Mouse (Mus musculus) ES-E14 (cell line): ENCODE measurements around the gene Tmem128.

ENCODE experiments used
- HCFC1 ChIP-seq: IDR thresholded peaks from 2 replicates; pipeline ENCODE4 v1.6.1; 2012; ENCODE audit warnings: low read length, inconsistent platforms, borderline replicate concordance; ENCODE audit not compliant: insufficient read depth
- ZC3H11A ChIP-seq: IDR thresholded peaks from 2 replicates; pipeline ENCODE4 v1.6.1; 2012; ENCODE audit warnings: low read depth, mild to moderate bottlenecking, inconsistent platforms, low read length, borderline replicate concordance
- ZNF384 ChIP-seq: IDR thresholded peaks from 2 replicates; pipeline ENCODE4 v1.6.1; 2012; ENCODE audit warnings: low read depth, low read length, inconsistent platforms

DNA sequence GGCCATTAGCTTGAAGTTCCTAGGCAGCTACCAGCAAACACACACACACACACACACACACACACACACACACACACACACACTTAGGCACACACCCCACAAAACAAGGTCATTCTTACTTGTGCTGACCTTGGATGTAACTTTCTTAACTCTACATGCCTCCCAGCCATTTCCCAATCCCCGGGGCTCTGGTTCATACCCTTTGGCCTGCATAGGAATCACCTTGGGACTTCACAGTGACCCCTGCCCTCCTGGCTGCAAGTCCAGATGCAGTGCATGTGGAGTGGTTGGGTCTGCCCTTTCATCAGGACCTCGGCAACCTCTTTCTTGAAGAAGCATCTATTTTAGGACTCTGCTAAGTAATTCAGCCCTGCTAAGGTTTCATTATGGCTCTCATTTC, 45.3 kb downstream of the Tmem128 start:
- TF ChIP-seq ZC3H11A (no peak), HCFC1 (no peak), ZNF384 (no peak)
